Mouse (Mus musculus): Measurements from ENCODE around the gene 7530416G11Rik.

DNA sequence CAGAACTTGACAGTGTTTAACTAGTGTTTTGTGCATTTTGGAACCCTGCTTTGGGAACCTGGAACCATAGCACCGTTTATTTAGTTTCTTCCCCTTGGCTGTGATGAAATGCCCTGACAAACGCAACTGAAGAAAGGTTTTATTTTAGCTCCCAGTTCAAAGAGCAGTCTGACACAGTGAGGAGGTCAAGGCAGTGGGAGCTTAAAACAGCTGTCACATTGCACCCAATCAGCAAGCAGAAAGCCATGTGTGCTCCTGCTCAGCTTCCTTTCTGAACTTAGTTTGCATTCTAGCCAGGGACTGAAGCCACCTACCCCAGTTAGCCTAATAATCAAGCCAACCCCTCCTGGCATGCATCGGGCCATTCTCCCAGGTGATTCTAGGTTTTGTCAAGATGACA is 56.4 kb downstream of the 7530416G11Rik start:
- no peak for TF ChIP-seq POLR2A (IDR thresholded peaks at IDR 0.05; ENCODE audit: insufficient read depth, low read length)
- no peak for TF ChIP-seq CTCF (IDR thresholded peaks at IDR 0.05; ENCODE audit: low read depth, low read length)

All from ES-Bruce4 (cell line).